Mouse (Mus musculus): ENCODE measurements at regions not wholly inside any gene's neighbourhood (a gene's known extent, or its start where the extent isn't known, plus 50 kb on each side); places are given as distances from the start of the nearest gene placed in this dataset.

DNA sequence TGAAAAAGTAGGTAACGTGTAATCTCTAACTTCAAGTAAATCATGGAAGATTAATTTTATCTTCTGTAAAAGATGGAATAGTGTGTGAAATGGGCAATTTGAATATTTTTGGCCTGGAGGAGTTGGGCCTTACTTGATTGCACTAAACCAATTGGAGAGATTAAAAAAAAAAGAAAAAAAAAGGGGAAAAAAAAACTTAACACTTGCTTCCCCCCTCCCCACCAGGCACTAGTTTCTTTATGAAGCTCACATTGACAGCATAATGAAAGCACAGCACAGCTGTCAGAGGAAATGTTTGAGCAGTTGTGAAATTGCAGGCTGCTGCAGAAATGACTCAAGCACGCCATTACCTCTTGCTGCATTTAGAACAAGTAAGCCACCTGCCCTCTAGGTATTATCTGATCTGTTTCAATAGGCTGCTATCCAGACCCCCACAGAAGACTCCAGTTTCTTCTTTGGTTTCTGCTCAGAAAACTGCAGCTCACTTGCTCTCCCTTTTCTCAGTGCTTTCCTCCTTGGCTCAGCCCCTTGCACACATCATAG is 297.9 kb downstream of the D3Ertd751e start:
- TF ChIP-seq CTCF (IDR thresholded peaks at IDR 0.05; ENCODE audit: insufficient read depth, low read depth, low read length) = no peak
- no peak for TF ChIP-seq POLR2A (IDR thresholded peaks at IDR 0.05; ENCODE audit: insufficient read depth, low read depth, low read length)

Data from olfactory bulb, adult 2 months (tissue).